In genomic region chr17:78040338-78040737, GRCm38 (mm10) we compare ENCODE assay signal across 17 mouse cellular contexts.
"Had no signal": no experiment of that assay in that cellular context is flagged by ENCODE, and none has a peak within 500 bp of the region (broad histone marks: within the 10 kb centered on the region; RNA-seq: fewer than 3 reads in every experiment).

No protein-coding gene starts in this region.

- H3K27me3 ChIP-seq: lung, embryonic 15.5 days; megakaryocyte, embryonic 14.5 days; midbrain, embryonic 13.5 days; midbrain, embryonic 15.5 days; neural tube, embryonic 12.5 days; stomach, embryonic 15.5 days had no signal

- DNase-seq: lung, adult 18-20 months; lung, postnatal 14 days; lung, postnatal 36 days; right cerebral cortex, postnatal 14 days; thymus, adult 2 months; thymus, postnatal 25 days; thymus, postnatal 4 days had no signal

- H3K27ac ChIP-seq: lung, embryonic 15.5 days; macrophage; midbrain, embryonic 13.5 days; midbrain, embryonic 15.5 days; neural tube, embryonic 12.5 days; stomach, embryonic 15.5 days; stomach, postnatal 0 days had no signal

- H3K36me3 ChIP-seq: lung, embryonic 15.5 days; midbrain, embryonic 13.5 days; midbrain, embryonic 15.5 days; neural tube, embryonic 12.5 days; stomach, embryonic 15.5 days had no signal

- H3K4me2 ChIP-seq: lung, embryonic 15.5 days; midbrain, embryonic 11.5 days; midbrain, embryonic 13.5 days; midbrain, embryonic 15.5 days; neural tube, embryonic 12.5 days; stomach, embryonic 15.5 days had no signal

- ATAC-seq: lung, postnatal 0 days; midbrain, embryonic 13.5 days; midbrain, embryonic 15.5 days had no signal

- H3K4me1 ChIP-seq: lung, embryonic 15.5 days; megakaryocyte, embryonic 14.5 days; midbrain, embryonic 13.5 days; midbrain, embryonic 15.5 days; neural tube, embryonic 12.5 days; stomach, embryonic 15.5 days had no signal

- H3K4me3 ChIP-seq: lung, embryonic 15.5 days; megakaryocyte, embryonic 14.5 days; midbrain, embryonic 13.5 days; midbrain, embryonic 15.5 days; neural tube, embryonic 12.5 days; stomach, embryonic 15.5 days had no signal

- H3K9me3 ChIP-seq: lung, embryonic 15.5 days; megakaryocyte, embryonic 14.5 days; midbrain, embryonic 13.5 days; midbrain, embryonic 15.5 days; neural tube, embryonic 12.5 days; stomach, embryonic 15.5 days had no signal

- H3K9ac ChIP-seq: lung, embryonic 15.5 days; midbrain, embryonic 13.5 days; midbrain, embryonic 15.5 days; neural tube, embryonic 12.5 days; stomach, embryonic 15.5 days had no signal
